Mouse (Mus musculus) liver, postnatal 0 days (tissue): ENCODE measurements around the gene Dvl2. TPM values are rescaled to one million over a fixed set of nuclear protein-coding genes. Genes with fewer than 3 reads are reported as not detected.

Experiments
- ATAC-seq: fragments of 200-750 bp; cut with Nextera tagmentation; 2 replicates; pipeline ENCODE4 v1.8.0; 2017; ENCODE audit warnings: mild to moderate bottlenecking, moderate library complexity
- DNase-seq: peaks from one replicate; pipeline ENCODE4 v3.0.0-alpha.2; 2016
- H3K27ac ChIP-seq: fragments of 300-500 bp; sonication (generic); 2 replicates; pipeline ENCODE4 v1.5.1; 2014; ENCODE audit warnings: antibody characterized with exemption, moderate library complexity, mild to moderate bottlenecking, low read depth
- H3K27me3 ChIP-seq: fragments of 300-500 bp; sonication (generic); 2 replicates; pipeline ENCODE4 v1.6.1; 2014; ENCODE audit warnings: low read length, control low read depth, mixed read lengths; ENCODE audit not compliant: insufficient read depth
- H3K36me3 ChIP-seq: fragments of 300-500 bp; sonication (generic); replicated peaks from 2 replicates; pipeline ENCODE4 v1.6.1; 2014; ENCODE audit warnings: mild to moderate bottlenecking, control low read depth, low read length, moderate library complexity, mixed read lengths; ENCODE audit not compliant: insufficient read depth
- H3K4me1 ChIP-seq: fragments of 300-500 bp; sonication (generic); 2 replicates; pipeline ENCODE4 v1.6.1; 2014; ENCODE audit warnings: antibody characterized with exemption, mild to moderate bottlenecking, control low read depth; ENCODE audit not compliant: insufficient read depth
- H3K4me2 ChIP-seq: fragments of 300-500 bp; sonication (generic); 2 replicates; pipeline ENCODE4 v1.6.1; 2014; ENCODE audit warnings: low read depth, mild to moderate bottlenecking, low read length, moderate library complexity, mixed read lengths
- H3K4me3 ChIP-seq: fragments of 300-500 bp; sonication (generic); 2 replicates; pipeline ENCODE4 v1.5.1; 2014; ENCODE audit warnings: low read depth, low read length
- H3K9ac ChIP-seq: fragments of 300-500 bp; sonication (generic); replicated peaks from 2 replicates; pipeline ENCODE4 v1.6.1; 2014; ENCODE audit warnings: mild to moderate bottlenecking, moderate library complexity
- H3K9me3 ChIP-seq: fragments of 300-500 bp; sonication (generic); 2 replicates; pipeline ENCODE4 v1.6.1; 2016; ENCODE audit warnings: mild to moderate bottlenecking, control low read depth, low read length, mixed read lengths
- CTCF ChIP-seq: sonication (generic); IDR thresholded peaks from 2 replicates; pipeline ENCODE4 v1.5.1; 2016; ENCODE audit warnings: antibody characterized with exemption, low read depth
- EP300 ChIP-seq: IDR thresholded peaks from 2 replicates; pipeline ENCODE4 v1.6.1; 2016; ENCODE audit warnings: antibody characterized with exemption, low read depth, mild to moderate bottlenecking
- WGBS: fragments of 180-500 bp; shearing (Covaris S2); extraction: QIAGEN DNeasy Blood & Tissue Kit; methylation state at CpG from one replicate; pipeline ENCODE4 v1.1.7; 2014; ENCODE audit not compliant: insufficient replicate concordance; 5-methylcytosine and 5-hydroxymethylcytosine counted together
- polyA plus RNA-seq: library from polyadenylated mRNA; unstranded; fragments of >200 nt; fragmentation: Nextera tagmentation; extraction: Ambion mirVana; gene quantifications from 2 replicates; pipeline ENCODE4 v1.2.1, GENCODE M21; 2015

Gene Dvl2
- polyA plus RNA-seq, 1 experiment from 2014 or later = 2.7 TPM

DNA sequence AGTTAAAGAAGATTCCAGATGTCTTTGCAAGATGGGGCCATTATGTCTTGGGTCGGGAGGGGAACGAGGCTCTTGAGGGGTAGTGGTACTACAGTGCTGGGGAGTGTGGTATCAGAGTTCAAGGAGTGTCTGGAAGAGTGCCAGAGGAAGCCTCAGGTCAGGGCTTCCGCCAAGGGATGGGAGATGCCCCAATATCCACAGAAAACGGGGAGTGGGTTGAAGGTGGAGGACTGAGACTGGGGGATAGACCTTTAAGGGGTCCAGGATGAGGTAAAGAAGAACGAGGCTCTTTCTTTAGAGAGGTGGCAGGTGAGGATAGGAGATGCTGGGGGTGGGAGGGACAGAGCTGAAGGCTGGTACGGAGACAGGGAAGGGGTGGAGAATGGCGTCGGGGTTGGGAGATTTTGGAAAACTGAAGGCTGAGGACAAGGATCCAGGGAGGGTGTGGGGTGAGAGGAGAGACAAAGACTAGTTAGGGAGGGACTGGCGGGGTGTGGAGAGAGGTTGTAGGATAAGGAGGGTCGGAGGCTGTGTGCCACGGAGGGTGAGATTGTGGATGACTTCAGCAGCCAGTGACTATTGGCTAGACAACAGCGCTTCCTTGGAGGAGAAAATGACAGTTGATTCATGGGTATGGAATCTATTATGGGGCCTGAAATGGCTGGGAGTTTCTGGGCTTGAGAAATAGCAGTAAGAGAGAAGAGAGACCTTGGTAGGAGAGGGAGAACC, 28.2 kb downstream of the Dvl2 start:
- Histone ChIP-seq H3K9ac (no peak overlapping the region), H3K4me3 (no peak overlapping the region), H3K4me1 (peaks cover 7% of the 10 kb centered on the region), H3K27ac (no peak overlapping the region), H3K9me3 (no peaks in the 10 kb centered on the region), H3K27me3 (peaks cover 9% of the 10 kb centered on the region; the same call in 1 of the 2 replicates), H3K4me2 (peak overlapping the region; percentile 35), H3K36me3 (no peaks in the 10 kb centered on the region)
- 39% methylated on average over 12 of the region's 12 CpGs for WGBS
- DNase-seq (no peak), ATAC-seq (no peak)
- no peak for TF ChIP-seq CTCF
- no peak for TF ChIP-seq EP300

- no peak overlapping the region for H3K4me3 ChIP-seq
- ATAC-seq (peak; percentile 37; the same call in 1 of the 2 replicates), DNase-seq (peak; percentile 50)
- peaks cover 3% of the 10 kb centered on the region; the same call in 1 of the 2 replicates for H3K27me3 ChIP-seq
- no peak overlapping the region for H3K9ac ChIP-seq
- H3K36me3 ChIP-seq = no peaks in the 10 kb centered on the region
- TF ChIP-seq CTCF (no peak), EP300 (no peak)
- no peaks in the 10 kb centered on the region for H3K9me3 ChIP-seq
- no peak overlapping the region for H3K27ac ChIP-seq
- WGBS = 8% methylated on average over 20 of the region's 20 CpGs
- peaks cover 7% of the 10 kb centered on the region for H3K4me1 ChIP-seq
- H3K4me2 ChIP-seq = peak overlapping the region; percentile 35
Observed at GRCm38 (mm10) chr11:70029130-70029801, 28.9 kb downstream of the Dvl2 start.

GRCm38 (mm10) chr11:70029829-70030550, 29.6 kb downstream of the Dvl2 start:
- 53% methylated on average over 10 of the region's 11 CpGs for WGBS
- Histone ChIP-seq H3K4me2 (no peak overlapping the region; the same call in 1 of the 2 replicates), H3K4me3 (no peak overlapping the region)

DNA sequence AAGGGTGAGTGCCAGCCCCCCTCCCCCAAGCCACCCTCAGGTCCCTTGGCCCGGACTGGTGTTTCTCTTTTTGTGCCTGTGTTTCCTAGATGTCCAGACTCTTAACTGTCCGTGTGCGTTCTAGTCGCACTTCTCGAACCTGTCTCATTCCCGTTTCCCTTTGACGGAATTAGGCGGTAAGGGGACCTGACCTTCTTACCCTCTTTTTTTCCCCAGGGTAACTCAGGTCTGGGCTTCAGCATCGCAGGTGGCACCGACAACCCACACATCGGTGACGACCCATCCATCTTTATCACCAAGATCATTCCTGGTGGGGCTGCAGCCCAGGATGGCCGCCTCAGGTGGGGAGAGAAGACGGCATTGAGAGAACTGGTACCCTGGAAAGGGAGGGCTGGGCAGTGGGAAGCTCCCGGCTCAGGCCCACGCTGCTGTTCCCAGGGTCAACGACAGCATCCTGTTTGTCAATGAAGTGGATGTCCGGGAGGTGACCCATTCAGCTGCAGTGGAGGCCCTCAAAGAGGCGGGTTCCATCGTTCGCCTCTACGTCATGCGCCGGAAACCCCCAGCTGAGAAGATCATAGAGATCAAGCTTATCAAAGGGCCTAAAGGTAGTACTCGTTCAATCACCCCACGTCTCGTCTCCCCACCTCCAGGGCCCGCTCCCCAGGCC, 30.4 kb downstream of the Dvl2 start:
- DNase-seq (no peak), ATAC-seq (no peak)
- Histone ChIP-seq H3K9ac (no peak overlapping the region), H3K4me3 (no peak overlapping the region), H3K36me3 (no peaks in the 10 kb centered on the region), H3K27me3 (no peaks in the 10 kb centered on the region), H3K27ac (no peak overlapping the region), H3K9me3 (no peaks in the 10 kb centered on the region), H3K4me2 (no peak overlapping the region), H3K4me1 (peaks cover 7% of the 10 kb centered on the region)
- WGBS = 88% methylated on average over 28 of the region's 28 CpGs
- no peak for TF ChIP-seq CTCF
- no peak for TF ChIP-seq EP300

More at GRCm38 (mm10) chr11:70029829-70030550, 29.6 kb downstream of the Dvl2 start:
- Histone ChIP-seq H3K4me1 (peaks cover 7% of the 10 kb centered on the region), H3K27me3 (no peaks in the 10 kb centered on the region), H3K9me3 (no peaks in the 10 kb centered on the region), H3K36me3 (no peaks in the 10 kb centered on the region), H3K27ac (no peak overlapping the region), H3K9ac (no peak overlapping the region)
- ATAC-seq = no peak
- TF ChIP-seq EP300 (no peak), CTCF (no peak)
- DNase-seq = no peak

DNA sequence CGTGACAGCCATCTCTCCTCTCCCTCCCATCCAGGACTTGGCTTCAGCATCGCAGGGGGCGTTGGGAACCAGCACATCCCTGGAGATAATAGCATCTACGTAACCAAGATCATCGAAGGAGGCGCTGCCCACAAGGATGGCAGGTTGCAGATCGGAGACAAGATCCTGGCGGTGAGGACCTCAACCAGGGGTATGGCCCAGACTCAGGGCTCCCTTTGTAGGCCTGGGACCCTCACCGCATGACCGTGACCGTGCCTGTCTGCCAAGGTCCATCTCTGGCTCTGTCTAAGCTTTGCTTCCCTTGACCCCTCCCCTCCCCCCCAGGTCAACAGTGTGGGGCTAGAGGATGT, 30.9 kb downstream of the Dvl2 start:
- Histone ChIP-seq H3K27me3 (no peaks in the 10 kb centered on the region), H3K9ac (no peak overlapping the region), H3K4me3 (no peak overlapping the region), H3K36me3 (no peaks in the 10 kb centered on the region), H3K27ac (no peak overlapping the region), H3K4me1 (peaks cover 7% of the 10 kb centered on the region), H3K4me2 (no peak overlapping the region), H3K9me3 (no peaks in the 10 kb centered on the region)
- DNase-seq (no peak), ATAC-seq (no peak)
- WGBS = 91% methylated on average over 11 of the region's 11 CpGs
- no peak for TF ChIP-seq CTCF
- TF ChIP-seq EP300 = no peak

DNA sequence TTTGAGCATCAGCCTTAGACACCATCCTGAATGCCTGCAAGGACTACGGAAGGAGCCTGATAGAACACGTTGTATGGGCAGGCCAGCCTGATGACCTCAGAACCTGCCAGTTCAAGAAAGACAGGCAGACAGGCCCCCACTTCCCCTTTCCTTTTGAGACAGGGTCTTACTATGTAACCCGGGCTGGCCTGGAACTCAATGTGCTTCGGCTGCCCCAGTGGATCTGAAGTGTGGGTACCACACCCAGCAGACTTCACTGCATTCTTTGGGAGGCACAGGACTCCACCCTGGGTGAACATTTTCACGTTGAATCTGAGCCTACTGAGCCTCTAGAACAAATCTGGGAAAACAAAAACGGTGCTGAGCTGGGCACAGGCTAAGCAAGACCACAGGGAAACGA, 37.8 kb downstream of the Dvl2 start:
- H3K4me2 ChIP-seq = no peak overlapping the region
- WGBS = 48% methylated on average over 7 of the region's 7 CpGs
- H3K9me3 ChIP-seq = no peaks in the 10 kb centered on the region
- H3K36me3 ChIP-seq = no peaks in the 10 kb centered on the region
- H3K4me1 ChIP-seq = no peaks in the 10 kb centered on the region
- ATAC-seq (no peak), DNase-seq (no peak)
- H3K27me3 ChIP-seq = no peaks in the 10 kb centered on the region
- no peak for TF ChIP-seq EP300
- no peak for TF ChIP-seq CTCF
- no peak overlapping the region for H3K9ac ChIP-seq
- no peak overlapping the region for H3K27ac ChIP-seq
- no peak overlapping the region for H3K4me3 ChIP-seq
